ENCODE assay signal across 11 mouse cellular contexts in the genomic region with DNA sequence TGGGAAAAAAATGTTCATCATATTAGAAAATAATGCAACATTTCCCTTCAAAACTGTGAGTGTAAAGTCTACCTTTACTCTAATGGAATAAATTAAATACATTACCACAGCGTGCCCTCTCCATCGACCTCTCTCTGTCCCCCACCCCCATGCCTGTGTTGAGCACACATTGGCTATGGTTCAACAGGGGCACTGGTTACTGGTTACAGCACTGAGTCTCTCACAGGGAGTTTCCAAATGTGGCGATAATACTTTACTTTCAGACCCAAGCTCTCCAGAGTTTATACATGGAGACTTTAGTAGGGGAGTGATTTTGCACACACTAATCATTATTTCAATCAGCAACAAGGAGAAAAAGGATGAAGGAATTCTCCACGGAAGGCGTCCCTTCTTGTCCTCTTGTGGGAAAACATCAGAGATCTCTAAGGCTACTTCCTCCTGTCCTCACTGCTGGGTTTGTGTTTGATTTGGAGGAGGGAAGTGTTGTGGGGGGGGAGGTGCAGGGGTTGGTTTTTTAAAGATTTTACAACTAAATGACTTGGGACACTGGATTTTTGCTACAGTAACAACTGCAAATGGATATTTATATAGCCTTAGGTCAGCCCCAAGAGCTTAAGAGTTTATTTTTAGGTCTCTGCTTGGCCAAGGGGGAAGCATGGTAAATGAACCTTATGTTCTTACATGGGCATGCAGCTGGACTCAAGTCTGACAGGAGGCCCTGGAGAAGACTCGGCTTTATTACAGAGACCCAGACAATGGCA.
A peak's percentile ranks its signal among the peaks of the same experiment; 100 is the strongest.
DNase-seq lines count a peak whose midpoint lies in the region; ATAC-seq lines count a peak whose summit lies in the region.
"Had no signal": no experiment of that assay in that cellular context is flagged by ENCODE, and none has a peak within 500 bp of the region (broad histone marks: within the 10 kb centered on the region; RNA-seq: fewer than 3 reads in every experiment).

No protein-coding gene starts in this region.

- H3K9ac ChIP-seq in limb, embryonic 12.5 days (replicated peaks) = no peak overlapping the region
- no peak overlapping the region for H3K9ac ChIP-seq in limb, embryonic 13.5 days
- no peak overlapping the region for H3K9ac ChIP-seq in stomach, embryonic 14.5 days (replicated peaks; ENCODE audit: low read depth, low read length)
- H3K9ac ChIP-seq: embryonic facial prominence, embryonic 13.5 days; midbrain, embryonic 15.5 days had no signal

- no peak overlapping the region for H3K4me3 ChIP-seq in limb, embryonic 12.5 days (replicated peaks)
- H3K4me3 ChIP-seq in limb, embryonic 10.5 days = no peak overlapping the region
- H3K4me3 ChIP-seq in limb, embryonic 13.5 days = no peak overlapping the region
- no peak overlapping the region for H3K4me3 ChIP-seq in stomach, embryonic 14.5 days (ENCODE audit: low read depth, low read length)
- H3K4me3 ChIP-seq: embryonic facial prominence, embryonic 13.5 days; midbrain, embryonic 15.5 days had no signal

- no peak for DNase-seq in limb, embryonic 10.5 days (ENCODE audit: low spot score)
- DNase-seq in heart, adult 8-10 months (ENCODE audit: low spot score) = peak; percentile 50
- no peak for DNase-seq in ovary, postnatal 10 days (ENCODE audit: low spot score)
- no peak for DNase-seq in urinary bladder, adult 18-20 months (ENCODE audit: low spot score in 2 of 2)
- no peak for DNase-seq in adrenal gland, adult 2 months
- DNase-seq: retina, postnatal 1 day had no signal

- 0 out of 2 replicates have a peak, but pooled peaks cover 5% of the 10 kb centered on the region for H3K4me1 ChIP-seq in limb, embryonic 12.5 days (replicated peaks)
- no peaks in the 10 kb centered on the region for H3K4me1 ChIP-seq in limb, embryonic 10.5 days
- H3K4me1 ChIP-seq in limb, embryonic 13.5 days = peaks cover 9% of the 10 kb centered on the region; the same call in 1 of the 2 replicates
- H3K4me1 ChIP-seq in stomach, embryonic 14.5 days (ENCODE audit: control insufficient read depth, insufficient read depth, low read length) = 0 out of 2 replicates have a peak, but pooled peaks cover 4% of the 10 kb centered on the region
- H3K4me1 ChIP-seq: embryonic facial prominence, embryonic 13.5 days; midbrain, embryonic 15.5 days had no signal

- H3K9me3 ChIP-seq in limb, embryonic 12.5 days = no peaks in the 10 kb centered on the region
- no peaks in the 10 kb centered on the region for H3K9me3 ChIP-seq in limb, embryonic 10.5 days (replicated peaks)
- no peaks in the 10 kb centered on the region for H3K9me3 ChIP-seq in limb, embryonic 13.5 days
- H3K9me3 ChIP-seq in stomach, embryonic 14.5 days (ENCODE audit: control insufficient read depth, low read depth, low read length) = no peaks in the 10 kb centered on the region
- H3K9me3 ChIP-seq: embryonic facial prominence, embryonic 13.5 days; midbrain, embryonic 15.5 days had no signal

- WGBS in limb, embryonic 12.5 days = 77% methylated on average over 6 of the region's 6 CpGs
- WGBS in limb, embryonic 10.5 days = 86% methylated on average over 6 of the region's 6 CpGs
- WGBS in limb, embryonic 13.5 days = 60% methylated on average over 6 of the region's 6 CpGs
- 57% methylated on average over 6 of the region's 6 CpGs for WGBS in stomach, embryonic 14.5 days

- H3K36me3 ChIP-seq in limb, embryonic 12.5 days = no peaks in the 10 kb centered on the region
- no peaks in the 10 kb centered on the region for H3K36me3 ChIP-seq in limb, embryonic 10.5 days
- H3K36me3 ChIP-seq in limb, embryonic 13.5 days = no peaks in the 10 kb centered on the region
- H3K36me3 ChIP-seq in stomach, embryonic 14.5 days (ENCODE audit: control insufficient read depth, insufficient read depth, low read length) = no peaks in the 10 kb centered on the region
- H3K36me3 ChIP-seq: embryonic facial prominence, embryonic 13.5 days; midbrain, embryonic 15.5 days had no signal

- H3K27me3 ChIP-seq in limb, embryonic 12.5 days = no peaks in the 10 kb centered on the region
- H3K27me3 ChIP-seq in limb, embryonic 10.5 days (ENCODE audit: low read depth, poor library complexity, severe bottlenecking) = no peaks in the 10 kb centered on the region
- no peaks in the 10 kb centered on the region for H3K27me3 ChIP-seq in limb, embryonic 13.5 days
- H3K27me3 ChIP-seq in stomach, embryonic 14.5 days (ENCODE audit: control insufficient read depth, insufficient read depth, low read length) = no peaks in the 10 kb centered on the region
- H3K27me3 ChIP-seq: embryonic facial prominence, embryonic 13.5 days; midbrain, embryonic 15.5 days had no signal

- H3K27ac ChIP-seq in limb, embryonic 12.5 days = peak overlapping the region; percentile 41; the same call in 1 of the 2 replicates
- no peak overlapping the region for H3K27ac ChIP-seq in limb, embryonic 10.5 days
- peak overlapping the region; percentile 58; the same call in 1 of the 2 replicates for H3K27ac ChIP-seq in limb, embryonic 13.5 days
- no peak overlapping the region for H3K27ac ChIP-seq in stomach, embryonic 14.5 days (ENCODE audit: low read length)
- H3K27ac ChIP-seq: embryonic facial prominence, embryonic 13.5 days; midbrain, embryonic 15.5 days had no signal

- H3K4me2 ChIP-seq in limb, embryonic 12.5 days = no peak overlapping the region
- no peak overlapping the region; the same call in 1 of the 2 replicates for H3K4me2 ChIP-seq in limb, embryonic 13.5 days (replicated peaks)
- H3K4me2 ChIP-seq in stomach, embryonic 14.5 days (replicated peaks; ENCODE audit: low read depth, low read length) = no peak overlapping the region
- H3K4me2 ChIP-seq: embryonic facial prominence, embryonic 13.5 days; midbrain, embryonic 15.5 days had no signal

- peak; percentile 37; the same call in 1 of the 2 replicates for ATAC-seq in limb, embryonic 12.5 days (ENCODE audit: insufficient number of reproducible peaks, insufficient read depth, low FRiP score, low TSS enrichment, low read depth)
- peak; percentile 71 for ATAC-seq in limb, embryonic 13.5 days (ENCODE audit: low FRiP score, low read depth)
- ATAC-seq in stomach, embryonic 14.5 days (ENCODE audit: insufficient number of reproducible peaks, insufficient read depth, low FRiP score, low read depth) = peak; percentile 65; the same call in 1 of the 2 replicates
- ATAC-seq: midbrain, embryonic 15.5 days had no signal

Comparison
In these comparisons a context has a peak if more than half of its experiments do, and no peak if none do; other contexts are left out.
1. H3K27ac ChIP-seq: peak in limb, embryonic 12.5 days (single experiment) and limb, embryonic 13.5 days (single experiment); none in limb, embryonic 10.5 days (single experiment) and stomach, embryonic 14.5 days (single experiment).
2. Peak in every context shown above with its lines, with median percentiles within 50 percentile points of each other: ATAC-seq.